Mouse (Mus musculus): ENCODE data around the gene Chrnb1. TPM values are rescaled to one million over a fixed set of nuclear protein-coding genes. Genes with fewer than 3 reads are reported as not detected.

The Chrnb1 gene
- total and polyA plus RNA-seq, 3 experiments = 0.31 to 1.6 TPM; not detected in 1

DNA sequence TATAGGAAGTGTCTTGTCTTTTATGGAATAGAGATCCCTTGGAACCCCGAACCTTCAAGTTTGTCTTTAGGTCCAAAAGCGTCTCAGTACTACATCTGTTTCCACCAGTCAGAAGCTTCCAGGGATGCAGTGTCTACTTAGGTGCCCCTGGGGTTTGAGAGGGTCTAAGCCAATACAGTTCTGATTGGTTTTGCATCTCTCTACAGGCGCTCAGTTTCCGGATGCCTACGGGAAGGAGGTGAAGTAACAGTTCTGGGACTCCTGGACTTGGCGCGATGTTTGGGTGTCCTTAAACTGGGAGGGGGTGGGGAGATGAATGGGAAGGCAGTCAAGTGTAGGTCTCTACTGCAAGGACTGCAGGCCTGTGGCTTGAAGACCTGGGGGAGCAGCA is 43.0 kb upstream of the Chrnb1 start:
- H3K4me3 ChIP-seq (ENCODE audit: control insufficient read depth in 1 of 2, insufficient read depth in 1 of 2, low read depth in 2 of 2, low read length in 2 of 2) = peak overlapping the region; percentile 84 to 91
- H3K27ac ChIP-seq (ENCODE audit: control insufficient read depth, low read depth, low read length) = peak overlapping the region; percentile 40
- peak overlapping the region; percentile 86 for H3K9ac ChIP-seq (ENCODE audit: control insufficient read depth, low read depth, low read length, poor library complexity, severe bottlenecking)
- no peaks in the 10 kb centered on the region; a peak in 1 of 4 replicates for H3K27me3 ChIP-seq (ENCODE audit: control insufficient read depth in 1 of 2, insufficient read depth in 2 of 2, low read length in 2 of 2)
- peaks cover 0 to 10% of the 10 kb centered on the region in 2 experiments; a peak in 2 of 4 replicates for H3K36me3 ChIP-seq (ENCODE audit: control insufficient read depth in 1 of 2, insufficient read depth in 2 of 2, low read length in 2 of 2)
- DNase-seq (ENCODE audit: low read depth, low spot score) = peak; percentile 80
- TF ChIP-seq MAZ (IDR thresholded peaks at IDR 0.05; ENCODE audit: low read depth, low read length) (0 out of 2 replicates have a peak, but pooled peaks have one; percentile 7), EP300 (IDR thresholded peaks at IDR 0.05; ENCODE audit: low read depth in 1 of 2, low read length in 2 of 2) (peak; percentile 2 to 43; a peak in 2 of 4 replicates), HCFC1 (IDR thresholded peaks at IDR 0.05; ENCODE audit: low read depth, low read length) (no peak)
- peaks cover 6 to 19% of the 10 kb centered on the region in 2 experiments for H3K4me1 ChIP-seq (ENCODE audit: control insufficient read depth in 1 of 2, insufficient read depth in 2 of 2, low read length in 2 of 2)
- no peaks in the 10 kb centered on the region for H3K9me3 ChIP-seq (replicated peaks; ENCODE audit: insufficient read depth, low read length)
- peaks cover 1% of the 10 kb centered on the region; the same call in 1 of the 2 replicates for H3K79me2 ChIP-seq (ENCODE audit: control insufficient read depth, insufficient read depth, low read length, poor library complexity)

DNA sequence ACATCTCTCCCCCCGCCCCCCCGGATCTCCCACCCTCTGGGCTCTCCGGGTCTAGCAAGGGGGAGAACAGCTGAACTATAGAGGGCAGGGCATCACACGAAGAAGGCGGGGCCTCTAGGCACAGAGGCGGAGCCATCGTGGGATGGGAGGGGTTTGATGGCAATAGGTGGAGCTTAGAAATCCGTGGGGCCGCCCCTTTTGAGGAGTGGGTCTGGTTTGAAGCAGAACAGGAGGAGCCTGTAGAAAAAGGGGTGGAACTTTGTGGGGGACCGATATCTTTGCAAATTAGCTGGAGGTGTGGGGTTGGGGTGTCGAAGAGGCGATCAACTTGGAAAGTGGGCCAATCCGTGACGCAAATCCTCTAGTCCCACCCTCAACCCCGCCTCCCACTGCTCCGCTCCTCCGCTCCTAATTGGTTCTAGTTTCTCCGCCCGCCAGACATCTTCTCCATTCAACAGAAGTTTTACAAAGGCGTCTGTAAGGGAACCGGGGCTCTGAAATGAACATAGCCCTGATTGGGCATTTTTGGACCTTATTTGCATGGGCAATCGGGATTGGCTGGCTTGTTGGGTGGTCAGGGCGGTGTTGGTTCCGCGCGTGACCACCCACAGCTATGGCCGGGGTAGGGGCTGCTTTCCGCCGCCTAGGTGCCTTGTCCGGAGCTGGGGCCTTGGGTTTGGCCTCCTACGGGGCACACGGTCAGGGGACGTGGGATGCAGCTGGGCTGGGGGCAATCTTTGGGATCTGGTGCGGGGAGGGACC is 42.4 kb upstream of the Chrnb1 start, which contains the start of gene Tmem256:
TSS of gene Tmem256 (plus strand) at position 563 of the 762 bp plus-strand sequence.
- Histone ChIP-seq H3K9ac (ENCODE audit: control insufficient read depth, low read depth, low read length, poor library complexity, severe bottlenecking) (peak within 1 kb of the TSS; percentile 86), H3K27ac (ENCODE audit: control insufficient read depth, low read depth, low read length) (peak within 1 kb of the TSS; percentile 40), H3K4me3 (ENCODE audit: control insufficient read depth in 1 of 2, insufficient read depth in 1 of 2, low read depth in 2 of 2, low read length in 2 of 2) (peak within 1 kb of the TSS; percentile 84 to 97), H3K27me3 (ENCODE audit: control insufficient read depth in 1 of 2, insufficient read depth in 2 of 2, low read length in 2 of 2) (no peaks in the 10 kb centered on the region; a peak in 1 of 4 replicates), H3K79me2 (ENCODE audit: control insufficient read depth, insufficient read depth, low read length, poor library complexity) (peaks cover 1% of the 10 kb centered on the region; the same call in 1 of the 2 replicates), H3K9me3 (replicated peaks; ENCODE audit: insufficient read depth, low read length) (no peaks in the 10 kb centered on the region), H3K4me1 (ENCODE audit: control insufficient read depth in 1 of 2, insufficient read depth in 2 of 2, low read length in 2 of 2) (peaks cover 10 to 23% of the 10 kb centered on the region in 2 experiments), H3K36me3 (ENCODE audit: control insufficient read depth in 1 of 2, insufficient read depth in 2 of 2, low read length in 2 of 2) (peaks cover 0 to 12% of the 10 kb centered on the region in 2 experiments; a peak in 2 of 4 replicates)
- peak; percentile 100 for DNase-seq (ENCODE audit: low read depth, low spot score)
- no peak for TF ChIP-seq CTCF (IDR thresholded peaks at IDR 0.05 in 2 of 3, conservative IDR thresholded peaks at IDR 0.05 in 1 of 3; ENCODE audit: control insufficient read depth in 1 of 3, insufficient read depth in 1 of 3, low read depth in 2 of 3, low read length in 3 of 3, poor library complexity in 1 of 3, severe bottlenecking in 1 of 3)
- peak in 1 of 2 experiments; percentile 88; a peak in 3 of 4 replicates for TF ChIP-seq POLR2A (IDR thresholded peaks at IDR 0.05; ENCODE audit: control insufficient read depth in 1 of 2, insufficient read depth in 1 of 2, low read depth in 1 of 2, low read length in 2 of 2, poor library complexity in 1 of 2)
- no peak; the same call in 1 of the 2 replicates for TF ChIP-seq KAT2A (conservative IDR thresholded peaks at IDR 0.05; ENCODE audit: low read depth, low read length)
- peak; percentile 25; the same call in 1 of the 2 replicates for TF ChIP-seq NRF1 (IDR thresholded peaks at IDR 0.05; ENCODE audit: insufficient read depth, low read depth, low read length, poor library complexity, severe bottlenecking)
- no peak for TF ChIP-seq ZNF384 (IDR thresholded peaks at IDR 0.05; ENCODE audit: low read depth, low read length)
- TF ChIP-seq TCF12 (IDR thresholded peaks at IDR 0.05; ENCODE audit: low read depth, low read length) = peak; percentile 33
- no peak for TF ChIP-seq ZC3H11A (IDR thresholded peaks at IDR 0.05; ENCODE audit: low read depth, low read length)
- TF ChIP-seq GABPA (IDR thresholded peaks at IDR 0.05; ENCODE audit: low read depth, low read length) = peak; percentile 90; the same call in 1 of the 2 replicates
- no peak for TF ChIP-seq JUND (IDR thresholded peaks at IDR 0.05; ENCODE audit: low read depth, low read length)
- TF ChIP-seq SIN3A (IDR thresholded peaks at IDR 0.05; ENCODE audit: low read length) = peak; percentile 79
- TF ChIP-seq CHD2 (IDR thresholded peaks at IDR 0.05; ENCODE audit: low read length) = peak; percentile 76
- TF ChIP-seq MYC (IDR thresholded peaks at IDR 0.05; ENCODE audit: low read depth, low read length) = 0 out of 2 replicates have a peak, but pooled peaks have one; percentile 63
- TF ChIP-seq MEF2A (IDR thresholded peaks at IDR 0.05; ENCODE audit: extremely low read depth, insufficient replicate concordance, low read depth, low read length, poor library complexity, severe bottlenecking) = no peak
- TF ChIP-seq SMC3 (IDR thresholded peaks at IDR 0.05; ENCODE audit: low read depth, low read length) = no peak
- TF ChIP-seq ETS1 (IDR thresholded peaks at IDR 0.05; ENCODE audit: low read depth, low read length) = 0 out of 2 replicates have a peak, but pooled peaks have one; percentile 45
- TF ChIP-seq NELFE (IDR thresholded peaks at IDR 0.05; ENCODE audit: low read depth, low read length) = peak; percentile 81
- peak; percentile 78 for TF ChIP-seq USF1 (IDR thresholded peaks at IDR 0.05; ENCODE audit: low read depth, low read length)
- TF ChIP-seq BHLHE40 (IDR thresholded peaks at IDR 0.05; ENCODE audit: borderline replicate concordance, low read depth, low read length) = peak; percentile 76; the same call in 1 of the 2 replicates
- no peak for TF ChIP-seq GATA1 (IDR thresholded peaks at IDR 0.05; ENCODE audit: low read depth, low read length)
- TF ChIP-seq HCFC1 (IDR thresholded peaks at IDR 0.05; ENCODE audit: low read depth, low read length) = peak; percentile 88
- TF ChIP-seq UBTF (IDR thresholded peaks at IDR 0.05; ENCODE audit: borderline replicate concordance, insufficient read depth, low read depth, low read length) = no peak
- TF ChIP-seq ZKSCAN1 (IDR thresholded peaks at IDR 0.05; ENCODE audit: low read depth, low read length) = no peak
- TF ChIP-seq E2F4 (IDR thresholded peaks at IDR 0.05; ENCODE audit: borderline replicate concordance, low read depth, low read length) = 0 out of 2 replicates have a peak, but pooled peaks have one; percentile 4
- TF ChIP-seq TBP (IDR thresholded peaks at IDR 0.05; ENCODE audit: low read depth, low read length) = peak; percentile 69; the same call in 1 of the 2 replicates
- no peak for TF ChIP-seq POLR2AphosphoS5 (IDR thresholded peaks at IDR 0.05; ENCODE audit: borderline replicate concordance, low read depth, low read length)
- no peak for TF ChIP-seq CHD1 (IDR thresholded peaks at IDR 0.05; ENCODE audit: low read depth, low read length)
